Mouse (Mus musculus): ENCODE results near the gene Igf1. TPM values are rescaled to one million over a fixed set of nuclear protein-coding genes. Genes with fewer than 3 reads are reported as not detected.
A peak's percentile ranks its signal among the peaks of the same experiment; 100 is the strongest.

Igf1 gene
- polyA plus RNA-seq, 1 experiment from 2014 or later = 7.2 TPM

DNA sequence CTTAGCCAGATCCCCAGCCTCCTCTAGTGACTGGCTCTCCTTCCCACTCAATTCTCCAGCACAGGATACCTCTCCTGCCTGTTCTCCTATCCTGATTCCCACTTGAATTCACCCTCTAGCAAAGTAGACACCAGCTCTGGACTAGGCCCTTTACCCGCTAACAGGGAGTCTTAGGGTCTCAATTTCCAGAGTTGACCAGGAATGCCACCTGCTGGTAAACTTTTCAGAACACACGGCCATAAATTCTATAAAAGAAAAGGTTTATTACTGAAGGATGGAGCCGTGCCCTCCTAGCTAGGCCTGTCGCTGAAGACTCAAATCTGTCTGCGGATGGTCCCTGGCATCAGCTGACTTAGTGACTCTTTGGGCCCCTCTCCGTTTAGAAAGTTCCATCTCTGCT lies 113.5 kb downstream of the Igf1 start:
- no peaks in the 10 kb centered on the region for H3K36me3 ChIP-seq (ENCODE audit: control insufficient read depth, insufficient read depth)
- H3K27ac ChIP-seq (ENCODE audit: low read length) = no peak overlapping the region
- H3K9ac ChIP-seq (replicated peaks; ENCODE audit: low read depth, low read length) = no peak overlapping the region
- H3K4me2 ChIP-seq (ENCODE audit: low read length) = no peak overlapping the region
- 65% methylated on average over 6 of the region's 6 CpGs for WGBS
- ATAC-seq = no peak
- no peaks in the 10 kb centered on the region for H3K27me3 ChIP-seq (replicated peaks; ENCODE audit: control insufficient read depth, insufficient read depth, low read length)
- H3K4me1 ChIP-seq (replicated peaks; ENCODE audit: control insufficient read depth, insufficient read depth, low read length) = no peaks in the 10 kb centered on the region
- no peak overlapping the region for H3K4me3 ChIP-seq (replicated peaks; ENCODE audit: low read length)
- no peaks in the 10 kb centered on the region for H3K9me3 ChIP-seq (ENCODE audit: control insufficient read depth, low read length)

- no peak overlapping the region for H3K9ac ChIP-seq (replicated peaks; ENCODE audit: low read depth, low read length)
- H3K9me3 ChIP-seq (ENCODE audit: control insufficient read depth, low read length) = no peaks in the 10 kb centered on the region
- WGBS = 69% methylated on average over 4 of the region's 4 CpGs
- no peaks in the 10 kb centered on the region for H3K4me1 ChIP-seq (replicated peaks; ENCODE audit: control insufficient read depth, insufficient read depth, low read length)
- no peak overlapping the region for H3K4me2 ChIP-seq (ENCODE audit: low read length)
- no peak overlapping the region for H3K27ac ChIP-seq (ENCODE audit: low read length)
- no peak overlapping the region for H3K4me3 ChIP-seq (replicated peaks; ENCODE audit: low read length)
- no peak for ATAC-seq
- no peaks in the 10 kb centered on the region for H3K27me3 ChIP-seq (replicated peaks; ENCODE audit: control insufficient read depth, insufficient read depth, low read length)
- no peaks in the 10 kb centered on the region for H3K36me3 ChIP-seq (ENCODE audit: control insufficient read depth, insufficient read depth)
Observed at GRCm38 (mm10) chr10:87973911-87974631, 116.0 kb downstream of the Igf1 start.

- Histone ChIP-seq H3K4me2 (ENCODE audit: low read length) (no peak overlapping the region), H3K4me3 (replicated peaks; ENCODE audit: low read length) (no peak overlapping the region), H3K9me3 (ENCODE audit: control insufficient read depth, low read length) (no peaks in the 10 kb centered on the region), H3K4me1 (replicated peaks; ENCODE audit: control insufficient read depth, insufficient read depth, low read length) (peaks cover 6% of the 10 kb centered on the region), H3K36me3 (ENCODE audit: control insufficient read depth, insufficient read depth) (no peaks in the 10 kb centered on the region), H3K9ac (replicated peaks; ENCODE audit: low read depth, low read length) (no peak overlapping the region), H3K27ac (ENCODE audit: low read length) (no peak overlapping the region), H3K27me3 (replicated peaks; ENCODE audit: control insufficient read depth, insufficient read depth, low read length) (no peaks in the 10 kb centered on the region)
- ATAC-seq = peak; percentile 85
- WGBS = 18% methylated on average over 5 of the region's 5 CpGs
Observed at GRCm38 (mm10) chr10:87985375-87985774, 127.3 kb downstream of the Igf1 start.

DNA sequence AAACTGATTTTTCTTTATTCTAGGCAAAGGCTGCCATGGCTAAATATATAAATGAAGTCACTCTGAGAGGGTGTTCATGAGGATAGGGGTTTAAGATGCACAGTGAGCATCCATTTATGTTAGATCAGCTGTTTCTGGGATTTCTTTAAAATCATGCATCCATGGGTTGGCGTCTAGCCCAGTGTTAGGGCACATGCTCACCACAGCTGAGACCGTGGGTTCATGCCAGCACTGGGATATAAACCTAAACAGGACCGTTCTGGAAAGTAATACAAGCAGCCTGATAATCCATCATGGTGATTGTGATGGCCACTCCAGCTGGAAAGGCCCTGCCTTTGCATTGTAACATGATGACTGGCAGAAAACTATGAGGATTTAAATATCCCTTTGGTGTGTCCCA lies 128.1 kb downstream of the Igf1 start:
- ATAC-seq = peak; percentile 63
- H3K9ac ChIP-seq (replicated peaks; ENCODE audit: low read depth, low read length) = no peak overlapping the region
- no peak overlapping the region for H3K27ac ChIP-seq (ENCODE audit: low read length)
- no peak overlapping the region for H3K4me2 ChIP-seq (ENCODE audit: low read length)
- H3K36me3 ChIP-seq (ENCODE audit: control insufficient read depth, insufficient read depth) = no peaks in the 10 kb centered on the region
- 39% methylated on average over 3 of the region's 3 CpGs for WGBS
- peaks cover 6% of the 10 kb centered on the region for H3K4me1 ChIP-seq (replicated peaks; ENCODE audit: control insufficient read depth, insufficient read depth, low read length)
- H3K4me3 ChIP-seq (replicated peaks; ENCODE audit: low read length) = no peak overlapping the region
- H3K9me3 ChIP-seq (ENCODE audit: control insufficient read depth, low read length) = no peaks in the 10 kb centered on the region
- H3K27me3 ChIP-seq (replicated peaks; ENCODE audit: control insufficient read depth, insufficient read depth, low read length) = no peaks in the 10 kb centered on the region

Other genes starting within 250 kb of the Igf1 start
- gene Pmch, start 232.8 kb downstream of the Igf1 start, polyA plus RNA-seq (2015; fragmentation: Nextera tagmentation; extraction: Ambion mirVana) = 6.9 TPM in 1 of 2 replicates, not detected in the other